Mouse (Mus musculus) spleen, adult 2 months (tissue): Measurements from ENCODE around the gene Brinp3. TPM values are rescaled to one million over a fixed set of nuclear protein-coding genes. Genes with fewer than 3 reads are reported as not detected.

Experiments used
- DNase-seq, 2 experiments: peaks; one replicate each; pipeline versions ENCODE4 v3.0.0 to v3.0.0-alpha.2; 2012 to 2021; ENCODE audit warnings: low spot score in 2 of 2, low read depth in 1 of 2
- H3K27ac ChIP-seq: fragments of 200-500 bp; 2 replicates; pipeline ENCODE4 v1.5.1; 2012; ENCODE audit warnings: low read length, inconsistent platforms; ENCODE audit not compliant: insufficient read depth
- H3K27me3 ChIP-seq: fragments of 200-500 bp; 2 replicates; pipeline ENCODE4 v1.6.1; 2012; ENCODE audit warnings: mild to moderate bottlenecking, moderate library complexity, low read length, inconsistent platforms; ENCODE audit not compliant: control insufficient read depth, insufficient read depth
- H3K36me3 ChIP-seq: fragments of 200-500 bp; 2 replicates; pipeline ENCODE4 v1.6.1; 2012; ENCODE audit warnings: mild to moderate bottlenecking, low read length, inconsistent platforms; ENCODE audit not compliant: control insufficient read depth, insufficient read depth
- H3K4me1 ChIP-seq: fragments of 200-500 bp; 2 replicates; pipeline ENCODE4 v1.6.1; 2011; ENCODE audit warnings: inconsistent platforms; ENCODE audit not compliant: control insufficient read depth, insufficient read depth, insufficient read length
- H3K4me3 ChIP-seq: fragments of 200-500 bp; 2 replicates; pipeline ENCODE4 v1.5.1; 2011; ENCODE audit warnings: mild to moderate bottlenecking, inconsistent platforms; ENCODE audit not compliant: insufficient read depth, insufficient read length; ENCODE audit errors: extremely low read depth
- CTCF ChIP-seq: fragments of 200-500 bp; IDR thresholded peaks from 2 replicates; pipeline ENCODE4 v1.5.1; 2011; ENCODE audit warnings: mild to moderate bottlenecking, inconsistent platforms; ENCODE audit not compliant: insufficient read depth, insufficient read length, insufficient replicate concordance; ENCODE audit errors: extremely low read depth
- POLR2A ChIP-seq: fragments of 200-500 bp; IDR thresholded peaks from 2 replicates; pipeline ENCODE4 v1.6.1; 2011; ENCODE audit warnings: low read depth, low read length, inconsistent platforms
- WGBS: fragments of 180-500 bp; shearing (Covaris S2); methylation state at CpG from one replicate; pipeline ENCODE4 v1.1.7; 2018; 5-methylcytosine and 5-hydroxymethylcytosine counted together
- polyA plus RNA-seq: library from polyadenylated mRNA; depleted of rRNA; stranded (reverse); fragments of >200 nt; gene quantifications from 2 replicates; pipeline ENCODE4 v1.2.3, GENCODE M21; 2012

Brinp3 gene
- polyA plus RNA-seq, 1 experiment, result 0.02 TPM

GRCm38 (mm10) chr1:146850147-146850546, 355.6 kb downstream of the Brinp3 start:
- no peak overlapping the region for H3K4me3 ChIP-seq
- no peaks in the 10 kb centered on the region for H3K27me3 ChIP-seq
- no peak for TF ChIP-seq POLR2A
- TF ChIP-seq CTCF, result no peak
- no peaks in the 10 kb centered on the region for H3K36me3 ChIP-seq
- no peak overlapping the region for H3K27ac ChIP-seq
- WGBS, result 69% methylated on average over 2 of the region's 2 CpGs
- H3K4me1 ChIP-seq, result no peaks in the 10 kb centered on the region
- DNase-seq, result no peak

- H3K4me1 ChIP-seq, result no peaks in the 10 kb centered on the region
Measured at GRCm38 (mm10) chr1:146898636-146899035, 404.1 kb downstream of the Brinp3 start.

GRCm38 (mm10) chr1:146901691-146902090, 407.1 kb downstream of the Brinp3 start:
- H3K36me3 ChIP-seq, result no peaks in the 10 kb centered on the region
- DNase-seq, result no peak

More at GRCm38 (mm10) chr1:146898636-146899035, 404.1 kb downstream of the Brinp3 start:
- no peaks in the 10 kb centered on the region for H3K27me3 ChIP-seq
- no peak overlapping the region for H3K4me3 ChIP-seq
- TF ChIP-seq POLR2A (no peak), CTCF (no peak)
- no peak for DNase-seq
- no peaks in the 10 kb centered on the region for H3K36me3 ChIP-seq
- no peak overlapping the region for H3K27ac ChIP-seq

GRCm38 (mm10) chr1:146939463-146940389, 445.2 kb downstream of the Brinp3 start:
- H3K27me3 ChIP-seq, result no peaks in the 10 kb centered on the region
- H3K36me3 ChIP-seq, result no peaks in the 10 kb centered on the region
- no peak overlapping the region for H3K4me3 ChIP-seq
- H3K27ac ChIP-seq, result no peak overlapping the region
- no peaks in the 10 kb centered on the region for H3K4me1 ChIP-seq
- 81% methylated on average over 6 of the region's 6 CpGs for WGBS
- no peak for DNase-seq
- TF ChIP-seq CTCF, result no peak
- TF ChIP-seq POLR2A, result no peak

More at GRCm38 (mm10) chr1:146901691-146902090, 407.1 kb downstream of the Brinp3 start:
- Histone ChIP-seq H3K27me3 (no peaks in the 10 kb centered on the region), H3K27ac (no peak overlapping the region), H3K4me1 (no peaks in the 10 kb centered on the region), H3K4me3 (no peak overlapping the region)
- 86% methylated on average over 9 of the region's 9 CpGs for WGBS
- TF ChIP-seq POLR2A (no peak), CTCF (no peak)
